Mouse (Mus musculus) spleen, adult 2 months (tissue): ENCODE measurements around the gene Trnp1. TPM values are rescaled to one million over a fixed set of nuclear protein-coding genes. Genes with fewer than 3 reads are reported as not detected.

Experiments
- DNase-seq, 2 experiments: peaks; one replicate each; pipeline versions ENCODE4 v3.0.0 to v3.0.0-alpha.2; 2012 to 2021; ENCODE audit warnings: low spot score in 2 of 2, low read depth in 1 of 2
- H3K27ac ChIP-seq: fragments of 200-500 bp; 2 replicates; pipeline ENCODE4 v1.5.1; 2012; ENCODE audit warnings: low read length, inconsistent platforms; ENCODE audit not compliant: insufficient read depth
- H3K27me3 ChIP-seq: fragments of 200-500 bp; 2 replicates; pipeline ENCODE4 v1.6.1; 2012; ENCODE audit warnings: mild to moderate bottlenecking, moderate library complexity, low read length, inconsistent platforms; ENCODE audit not compliant: control insufficient read depth, insufficient read depth
- H3K36me3 ChIP-seq: fragments of 200-500 bp; 2 replicates; pipeline ENCODE4 v1.6.1; 2012; ENCODE audit warnings: mild to moderate bottlenecking, low read length, inconsistent platforms; ENCODE audit not compliant: control insufficient read depth, insufficient read depth
- H3K4me1 ChIP-seq: fragments of 200-500 bp; 2 replicates; pipeline ENCODE4 v1.6.1; 2011; ENCODE audit warnings: inconsistent platforms; ENCODE audit not compliant: control insufficient read depth, insufficient read depth, insufficient read length
- H3K4me3 ChIP-seq: fragments of 200-500 bp; 2 replicates; pipeline ENCODE4 v1.5.1; 2011; ENCODE audit warnings: mild to moderate bottlenecking, inconsistent platforms; ENCODE audit not compliant: insufficient read depth, insufficient read length; ENCODE audit errors: extremely low read depth
- CTCF ChIP-seq: fragments of 200-500 bp; IDR thresholded peaks from 2 replicates; pipeline ENCODE4 v1.5.1; 2011; ENCODE audit warnings: mild to moderate bottlenecking, inconsistent platforms; ENCODE audit not compliant: insufficient read depth, insufficient read length, insufficient replicate concordance; ENCODE audit errors: extremely low read depth
- POLR2A ChIP-seq: fragments of 200-500 bp; IDR thresholded peaks from 2 replicates; pipeline ENCODE4 v1.6.1; 2011; ENCODE audit warnings: low read depth, low read length, inconsistent platforms
- WGBS: fragments of 180-500 bp; shearing (Covaris S2); methylation state at CpG from one replicate; pipeline ENCODE4 v1.1.7; 2018; 5-methylcytosine and 5-hydroxymethylcytosine counted together
- polyA plus RNA-seq: library from polyadenylated mRNA; depleted of rRNA; stranded (reverse); fragments of >200 nt; gene quantifications from 2 replicates; pipeline ENCODE4 v1.2.3, GENCODE M21; 2012

Gene Trnp1
- polyA plus RNA-seq, 1 experiment = 0.49 TPM

DNA sequence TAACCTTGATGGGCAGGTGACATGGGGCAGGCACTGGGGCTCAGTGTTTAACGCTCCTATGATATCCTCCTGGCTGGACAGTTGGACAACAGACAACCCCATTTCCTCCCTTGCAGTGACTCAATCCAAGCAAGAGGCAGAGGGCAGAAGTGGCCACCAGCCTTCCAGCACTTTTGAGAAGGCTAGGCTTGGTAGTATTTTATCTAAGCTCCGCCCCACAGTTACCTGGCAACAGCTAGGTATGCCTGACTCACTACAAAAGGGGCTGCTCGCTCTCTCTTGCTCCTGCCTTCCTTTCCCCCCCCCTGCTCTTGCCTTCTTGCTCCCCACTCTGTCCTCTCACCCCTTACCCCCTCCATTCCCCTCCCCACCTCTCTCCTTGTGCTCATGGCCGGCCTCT is 37.0 kb downstream of the Trnp1 start:
- Histone ChIP-seq H3K4me1 (no peaks in the 10 kb centered on the region; the same call in 1 of the 2 replicates), H3K27ac (no peak overlapping the region), H3K27me3 (no peaks in the 10 kb centered on the region), H3K4me3 (no peak overlapping the region), H3K36me3 (no peaks in the 10 kb centered on the region)
- no peak for TF ChIP-seq CTCF
- WGBS = 80% methylated on average over 4 of the region's 4 CpGs
- DNase-seq = no peak

DNA sequence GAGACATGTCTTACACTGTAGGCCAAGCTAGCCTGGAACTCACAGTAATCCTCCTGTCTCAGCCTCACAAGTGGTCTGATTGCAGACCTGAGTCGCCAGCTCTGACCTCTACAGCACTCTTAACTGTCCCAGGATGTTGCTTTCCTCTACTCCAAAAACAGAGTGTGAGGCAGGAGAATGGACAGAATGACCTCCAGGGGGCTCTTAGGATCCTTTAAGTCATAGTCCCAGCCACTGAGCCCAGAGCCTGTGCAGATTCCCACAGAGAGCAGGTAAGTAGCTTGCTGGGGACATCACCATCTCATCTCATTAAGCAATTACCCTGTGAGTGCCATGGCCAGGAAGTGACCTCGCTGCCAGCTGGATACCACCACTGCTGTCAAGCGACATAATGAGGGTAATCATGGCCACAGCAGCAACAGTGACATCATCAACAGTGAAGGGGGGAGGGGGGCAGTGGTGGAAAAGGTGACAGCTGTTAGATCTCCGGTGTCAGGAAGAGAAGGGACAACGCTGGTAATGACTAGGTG is 37.5 kb downstream of the Trnp1 start:
- TF ChIP-seq POLR2A = no peak
- Histone ChIP-seq H3K36me3 (no peaks in the 10 kb centered on the region), H3K27ac (no peak overlapping the region), H3K4me3 (no peak overlapping the region), H3K27me3 (no peaks in the 10 kb centered on the region), H3K4me1 (no peaks in the 10 kb centered on the region; the same call in 1 of the 2 replicates)
- 79% methylated on average over 5 of the region's 5 CpGs for WGBS
- no peak for DNase-seq

DNA sequence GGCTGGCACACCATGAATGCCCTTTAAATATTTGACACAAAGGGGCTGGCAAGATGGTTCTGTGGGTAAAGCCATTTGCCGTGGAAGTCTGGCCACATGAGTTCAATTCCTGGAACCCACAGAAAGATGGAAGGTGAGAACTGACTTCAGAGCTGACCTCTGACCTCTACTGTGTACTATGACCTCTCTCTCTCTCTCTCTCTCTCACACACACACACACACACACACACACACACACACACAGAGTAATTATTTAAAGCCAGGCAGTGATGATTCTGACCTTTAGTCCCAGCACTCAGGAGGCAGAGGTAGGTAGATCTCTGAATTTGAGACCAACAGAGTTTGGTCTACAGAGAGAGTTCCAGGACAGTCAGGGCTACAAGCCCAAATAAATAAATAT is 38.3 kb downstream of the Trnp1 start:
- Histone ChIP-seq H3K27ac (no peak overlapping the region), H3K4me1 (no peaks in the 10 kb centered on the region; the same call in 1 of the 2 replicates), H3K36me3 (no peaks in the 10 kb centered on the region), H3K27me3 (no peaks in the 10 kb centered on the region), H3K4me3 (no peak overlapping the region)
- no peak for DNase-seq
- 96% methylated on average over 1 of the region's 1 CpGs for WGBS
- no peak for TF ChIP-seq POLR2A
- no peak for TF ChIP-seq CTCF

DNA sequence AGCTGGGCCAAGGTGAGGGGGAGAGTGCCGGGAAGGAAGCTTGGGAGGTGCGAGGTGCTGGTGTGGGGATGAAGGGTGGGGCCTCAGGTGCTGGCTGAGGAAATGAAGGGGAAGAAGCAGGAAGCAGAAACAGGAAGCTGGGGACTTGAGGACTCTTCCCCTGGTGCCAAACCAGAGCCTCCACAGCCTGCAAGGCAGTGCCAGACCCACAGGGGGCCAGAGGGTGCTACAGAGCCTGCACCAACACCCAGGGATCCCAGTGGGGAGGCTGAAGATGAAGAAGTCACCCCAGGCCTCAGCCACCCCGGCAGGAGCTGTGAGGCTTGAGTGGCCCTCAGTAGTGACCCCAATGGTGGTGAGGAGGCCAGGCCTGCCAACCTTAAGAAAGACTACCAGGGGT is 40.3 kb downstream of the Trnp1 start:
- DNase-seq = no peak
- Histone ChIP-seq H3K4me3 (no peak overlapping the region), H3K36me3 (no peaks in the 10 kb centered on the region), H3K27me3 (no peaks in the 10 kb centered on the region), H3K27ac (no peak overlapping the region), H3K4me1 (no peaks in the 10 kb centered on the region)
- 14% methylated on average over 3 of the region's 3 CpGs for WGBS
- TF ChIP-seq POLR2A = no peak
- TF ChIP-seq CTCF = no peak

DNA sequence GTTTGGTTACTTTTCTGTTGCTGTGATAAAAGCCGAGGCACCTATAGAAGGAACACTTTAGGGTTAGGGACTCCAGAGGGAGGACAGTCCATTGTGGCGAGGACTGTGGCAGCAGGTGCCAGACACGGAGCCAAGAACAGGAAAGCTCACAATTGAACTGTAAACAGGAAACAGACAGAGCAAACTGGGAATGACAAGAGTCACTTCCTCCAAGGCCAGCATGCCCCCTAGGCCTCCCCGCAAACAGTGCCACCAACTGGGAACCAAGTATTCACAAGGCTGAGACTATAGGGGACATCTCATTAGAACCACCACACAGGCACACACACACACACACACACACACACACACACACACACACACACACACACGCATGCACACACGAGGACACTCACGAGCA is 45.9 kb downstream of the Trnp1 start:
- TF ChIP-seq CTCF (no peak), POLR2A (no peak)
- 78% methylated on average over 7 of the region's 7 CpGs for WGBS
- DNase-seq = no peak
- Histone ChIP-seq H3K27ac (no peak overlapping the region), H3K4me1 (no peaks in the 10 kb centered on the region; the same call in 1 of the 2 replicates), H3K4me3 (no peak overlapping the region), H3K27me3 (no peaks in the 10 kb centered on the region), H3K36me3 (no peaks in the 10 kb centered on the region)

DNA sequence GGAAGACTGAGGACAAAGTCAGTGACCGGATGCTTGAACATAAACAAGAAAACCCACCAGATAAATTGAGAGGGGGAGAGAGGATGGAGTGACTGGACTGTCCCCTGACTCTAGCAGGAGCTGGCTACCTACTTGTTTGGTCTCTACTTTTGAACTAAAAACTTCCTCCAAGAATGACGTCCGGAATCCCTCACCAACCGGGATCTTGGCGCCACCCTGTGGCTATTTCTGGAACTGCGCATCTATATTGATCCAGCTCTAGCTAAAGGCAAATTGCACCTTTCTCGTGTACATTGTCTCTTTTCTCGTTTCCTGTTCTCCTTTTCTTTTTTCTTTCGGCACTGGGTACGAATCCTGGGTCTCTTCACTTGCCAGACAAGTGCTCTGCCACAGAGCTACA is 46.8 kb downstream of the Trnp1 start:
- H3K27ac ChIP-seq = no peak overlapping the region
- TF ChIP-seq POLR2A = no peak
- peak; percentile 87; the same call in 1 of the 2 replicates for TF ChIP-seq CTCF
- H3K27me3 ChIP-seq = no peaks in the 10 kb centered on the region
- H3K36me3 ChIP-seq = no peaks in the 10 kb centered on the region
- no peaks in the 10 kb centered on the region; the same call in 1 of the 2 replicates for H3K4me1 ChIP-seq
- DNase-seq = peak; percentile 47 to 79
- WGBS = 6% methylated on average over 10 of the region's 10 CpGs
- H3K4me3 ChIP-seq = no peak overlapping the region

DNA sequence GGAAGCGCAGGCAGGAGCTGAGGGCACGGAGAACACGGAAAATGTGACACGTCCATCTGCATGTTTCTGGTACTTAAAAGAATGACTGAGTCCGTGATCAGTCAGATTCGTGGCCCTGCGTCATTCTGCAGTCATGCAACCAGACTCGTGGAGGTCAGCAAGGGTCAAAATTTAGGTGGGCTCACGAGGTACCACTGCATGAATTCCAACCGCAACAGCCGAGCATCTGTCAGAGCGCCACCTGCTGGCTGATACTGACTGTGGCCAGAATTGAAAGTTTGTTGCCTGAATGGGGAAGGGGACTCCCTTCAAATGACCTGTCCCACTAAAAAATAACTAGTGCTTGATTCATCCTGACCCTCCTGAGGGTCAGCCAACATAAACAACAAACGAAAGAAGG is 48.6 kb downstream of the Trnp1 start:
- WGBS = 23% methylated on average over 13 of the region's 13 CpGs
- no peaks in the 10 kb centered on the region for H3K36me3 ChIP-seq
- no peaks in the 10 kb centered on the region; the same call in 1 of the 2 replicates for H3K4me1 ChIP-seq
- H3K27ac ChIP-seq = no peak overlapping the region
- no peaks in the 10 kb centered on the region for H3K27me3 ChIP-seq
- H3K4me3 ChIP-seq = no peak overlapping the region
- TF ChIP-seq CTCF = peak; percentile 86; the same call in 1 of the 2 replicates
- TF ChIP-seq POLR2A = no peak
- peak; percentile 23 to 40 for DNase-seq
